Mouse (Mus musculus): Measurements from ENCODE around the gene Golm1.
"Not testable (repeated sequence)": the region's sequence is repeated elsewhere in the genome, so short reads cannot be mapped to it uniquely, and the experiment has no call there.

Gene Golm1

DNA sequence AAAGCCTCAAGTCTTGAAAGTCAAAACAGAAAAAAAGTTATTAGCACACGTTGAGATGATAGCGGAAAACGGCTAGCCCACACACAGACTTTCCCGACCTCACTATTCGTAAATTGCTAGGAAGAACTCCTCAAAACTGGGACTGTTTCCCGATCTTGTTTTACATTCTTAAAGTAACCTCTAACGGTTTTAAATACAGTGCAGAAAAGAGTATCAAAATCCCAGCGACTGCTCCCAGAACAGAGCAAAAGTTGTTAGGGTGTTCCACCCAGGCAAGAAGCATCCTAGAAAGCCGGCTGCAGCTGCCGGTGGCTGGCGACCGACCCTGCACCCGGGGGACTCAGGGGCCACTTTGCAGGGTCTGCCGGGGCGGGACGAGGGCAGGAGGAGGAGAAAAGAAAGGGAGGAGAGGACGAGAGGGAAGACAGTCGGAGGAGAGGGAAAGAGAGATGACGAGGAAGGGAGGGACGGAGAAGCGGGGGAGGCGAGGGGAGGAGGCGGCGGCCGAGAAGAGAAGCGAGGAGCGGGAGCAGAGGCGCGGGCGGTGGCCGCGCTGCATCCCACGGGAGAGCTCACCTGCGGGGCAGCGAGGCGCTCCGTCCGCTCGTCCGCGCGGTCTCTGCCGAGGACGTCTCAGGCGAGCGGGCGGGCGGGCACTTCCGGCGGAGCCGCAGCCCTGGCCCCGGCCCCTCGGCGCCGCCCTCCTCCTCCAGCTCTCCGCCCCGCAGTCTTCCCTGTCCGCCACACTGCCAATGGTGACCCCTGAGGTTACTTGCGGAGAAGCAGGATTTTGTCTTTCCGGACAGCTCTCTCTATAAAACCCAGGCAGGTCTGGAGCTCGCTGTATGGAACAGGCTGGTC lies at the start of gene Golm1:
Golm1 (minus strand) TSS at position 661 of the 861 bp plus-strand sequence.
- peak; percentile 63 to 81 for DNase-seq

DNA sequence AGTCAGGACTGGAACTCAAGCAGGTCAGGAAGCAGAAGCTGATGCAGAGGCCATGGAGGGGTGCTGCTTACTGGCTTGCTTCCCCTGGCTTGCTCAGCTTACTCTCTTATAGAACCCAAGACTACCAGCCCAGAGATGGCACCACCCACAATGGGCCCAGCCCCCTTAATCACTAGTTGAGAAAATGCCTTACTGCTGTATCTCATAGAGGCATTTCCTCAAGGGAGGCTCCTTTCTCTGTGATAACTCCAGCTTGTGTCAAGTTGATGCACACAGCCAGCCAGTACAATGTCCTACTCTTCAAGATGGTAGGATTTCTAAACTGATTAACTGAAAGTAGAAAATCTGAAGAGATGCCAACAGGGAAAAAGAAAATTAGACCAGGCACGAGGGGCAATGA lies 46.5 kb upstream of the Golm1 start:
- DNase-seq = not testable (repeated sequence)

- no peak for DNase-seq
Observed at GRCm38 (mm10) chr13:59719475-59719874, 43.9 kb upstream of the Golm1 start.

DNA sequence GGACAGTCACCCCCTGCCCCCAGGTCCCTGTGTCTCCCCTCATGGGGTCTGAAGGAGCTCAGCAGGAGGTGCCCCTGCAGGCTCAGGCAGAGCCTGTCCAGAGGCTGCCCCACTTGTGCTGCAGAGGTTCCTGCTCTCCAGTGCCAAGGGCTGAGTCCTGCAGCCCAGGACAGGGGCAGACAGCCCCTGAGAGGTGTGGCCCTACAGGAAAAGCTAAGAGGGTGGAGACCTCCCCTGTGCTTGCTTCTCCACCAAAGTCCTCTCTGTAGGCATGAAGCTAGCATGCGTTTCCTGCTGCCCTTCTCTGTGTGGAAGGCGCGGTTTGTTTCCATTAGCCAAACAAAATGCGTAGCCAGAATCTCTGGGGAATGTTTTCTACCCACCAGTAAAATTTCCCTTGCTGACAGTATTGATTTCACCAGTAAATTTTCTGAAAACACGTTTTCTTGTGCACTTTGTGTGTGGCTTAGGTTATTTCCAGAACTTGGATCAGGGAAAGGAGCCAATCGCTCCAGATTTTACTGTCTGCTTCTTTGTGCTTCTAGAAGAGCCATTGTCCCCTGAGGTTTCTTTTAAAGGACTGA lies 43.3 kb upstream of the Golm1 start:
- DNase-seq = peak; percentile 24 to 67

- DNase-seq = no peak
Observed at GRCm38 (mm10) chr13:59713710-59714109, 38.1 kb upstream of the Golm1 start.

GRCm38 (mm10) chr13:59711984-59712383 lies 36.4 kb upstream of the Golm1 start, which contains the start of gene Spata31d1b:
TSS of gene Spata31d1b (plus strand) at chr13:59712284.
- not testable (repeated sequence) for DNase-seq

- no peak for DNase-seq
Observed at GRCm38 (mm10) chr13:59710230-59710629, 34.6 kb upstream of the Golm1 start, which contains the start of gene Spata31d1a. TSS of gene Spata31d1a (minus strand) at chr13:59710330.

GRCm38 (mm10) chr13:59704562-59704961 lies 29.0 kb upstream of the Golm1 start:
- DNase-seq = peak; percentile 58 to 78

GRCm38 (mm10) chr13:59703514-59703913 lies 27.9 kb upstream of the Golm1 start:
- DNase-seq = no peak

DNA sequence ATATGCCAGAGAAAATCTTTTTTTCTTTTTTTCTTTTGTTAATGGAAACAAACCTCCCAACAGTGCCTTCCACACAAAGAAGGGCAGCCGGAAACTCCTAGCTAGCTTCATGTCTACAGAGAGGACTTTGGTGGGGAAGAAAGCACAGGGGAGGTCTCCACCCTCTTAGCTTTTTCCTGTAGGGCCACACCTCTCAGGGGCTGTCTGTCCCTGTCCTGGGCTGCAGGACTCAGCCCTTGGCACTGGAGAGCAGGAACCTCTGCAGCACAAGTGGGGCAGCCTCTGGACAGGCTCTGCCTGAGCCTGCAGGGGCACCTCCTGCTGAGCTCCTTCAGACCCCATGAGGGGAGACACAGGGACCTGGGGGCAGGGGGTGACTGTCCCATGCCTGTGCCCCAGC lies 24.5 kb upstream of the Golm1 start:
- DNase-seq = not testable (repeated sequence)

- DNase-seq = no peak
Observed at GRCm38 (mm10) chr13:59699131-59699530, 23.5 kb upstream of the Golm1 start.

DNA sequence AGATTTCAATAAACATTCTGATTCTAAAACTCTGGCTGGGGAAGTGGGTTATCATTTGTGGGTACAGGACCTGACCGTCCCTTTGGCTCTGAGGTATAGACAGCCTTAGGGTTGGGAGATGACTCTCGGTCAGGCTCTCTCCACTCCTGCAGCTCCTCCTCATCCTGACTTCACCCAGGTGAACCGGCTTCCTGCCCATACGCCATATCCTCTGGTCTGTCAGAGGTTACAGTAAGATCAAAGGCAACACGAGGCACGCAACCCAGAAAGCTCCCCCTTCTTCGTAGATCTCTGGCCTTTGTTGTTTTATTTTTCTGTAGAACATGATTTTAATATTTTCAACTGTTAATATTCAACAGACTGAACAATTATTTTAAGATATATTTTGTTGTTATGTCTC lies 20.2 kb upstream of the Golm1 start:
- DNase-seq = no peak

DNA sequence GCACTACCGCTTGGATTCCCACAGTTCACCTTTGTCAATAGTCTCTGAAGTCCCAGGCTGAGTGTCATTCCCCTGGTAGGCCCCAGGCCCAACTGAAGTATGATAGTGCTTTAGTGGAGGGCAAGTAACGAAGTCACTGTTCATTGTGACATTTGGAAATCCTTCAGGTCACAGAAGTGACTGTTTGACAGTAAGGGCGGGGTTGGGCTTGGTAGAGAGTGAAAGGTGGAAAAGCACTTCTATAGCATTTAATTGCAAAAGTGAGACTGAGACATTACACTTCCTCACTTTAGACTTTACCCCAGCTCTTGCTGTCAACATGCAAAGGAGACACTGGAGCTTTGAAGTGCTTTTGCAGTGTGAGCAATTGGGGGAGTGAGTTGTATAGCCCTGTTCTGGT lies 18.4 kb upstream of the Golm1 start, which contains the start of gene 4921517D22Rik:
4921517D22Rik (minus strand) TSS at position 101 of the 400 bp plus-strand sequence.
- DNase-seq = no peak

GRCm38 (mm10) chr13:59691478-59691877 lies 15.9 kb upstream of the Golm1 start:
- no peak for DNase-seq

GRCm38 (mm10) chr13:59690576-59690975 lies 15.0 kb upstream of the Golm1 start:
- no peak for DNase-seq

DNA sequence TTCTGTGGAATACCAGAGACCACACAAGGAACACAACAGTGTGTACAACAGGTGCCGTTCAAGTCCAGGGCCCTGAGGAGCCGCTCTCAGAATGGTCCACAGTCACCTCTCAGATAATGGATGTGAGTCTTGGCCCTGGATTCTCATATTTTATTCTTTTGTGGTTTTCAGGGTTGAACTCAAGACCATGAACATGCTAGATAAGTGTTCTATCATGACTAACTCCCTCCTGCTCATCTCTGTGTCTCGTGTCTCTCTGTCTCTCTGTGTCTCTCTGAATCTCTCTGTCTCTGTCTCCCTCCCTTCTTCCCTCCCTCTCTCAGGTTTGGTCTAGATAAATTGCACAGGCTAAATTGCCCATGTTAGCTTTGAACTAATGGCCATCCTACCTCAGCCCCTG lies 14.2 kb upstream of the Golm1 start:
- DNase-seq = no peak

DNA sequence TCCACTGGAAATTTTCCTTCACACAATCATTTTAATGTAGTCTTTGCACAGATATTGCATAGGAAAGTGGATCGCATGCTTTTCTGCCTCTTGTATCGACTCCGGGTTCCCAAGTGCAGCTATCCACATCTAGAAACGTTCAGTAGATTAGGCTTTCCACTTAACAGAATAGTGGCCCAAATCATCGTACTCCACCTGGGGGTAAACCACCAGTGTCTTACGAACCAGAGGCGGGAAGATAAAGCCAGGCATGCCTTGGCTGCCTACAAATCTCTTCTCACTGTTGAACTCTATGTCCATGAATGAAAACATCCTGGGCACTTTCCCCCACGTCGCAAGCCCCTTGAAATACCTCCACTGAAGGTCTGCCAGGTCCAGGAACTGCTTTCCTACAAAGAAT lies 13.7 kb upstream of the Golm1 start:
- DNase-seq = no peak

- DNase-seq = peak in 1 of 2 experiments; percentile 19
Observed at GRCm38 (mm10) chr13:59688338-59688770, 12.7 kb upstream of the Golm1 start.

- no peak for DNase-seq
Observed at GRCm38 (mm10) chr13:59685236-59685635, 9.6 kb upstream of the Golm1 start.

DNA sequence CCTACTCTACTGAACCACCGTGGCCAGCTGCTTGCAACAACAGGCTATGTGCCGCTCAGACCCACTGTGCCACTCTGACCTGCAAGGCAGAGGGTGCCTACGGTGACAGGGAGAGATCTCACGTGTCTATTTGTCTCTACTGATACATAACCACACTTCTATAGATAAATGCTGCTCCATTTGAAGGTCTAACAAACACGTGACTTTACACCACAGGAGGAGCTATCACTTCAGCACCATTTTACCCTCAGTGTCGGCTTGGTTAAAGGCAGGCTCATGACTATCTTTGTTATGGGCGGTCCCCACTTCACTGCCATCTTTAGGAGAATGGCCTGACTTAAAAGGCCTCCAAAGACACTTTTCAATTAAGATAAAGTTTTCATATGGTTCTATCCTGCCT lies 7.0 kb upstream of the Golm1 start:
- no peak for DNase-seq

- no peak for DNase-seq
Observed at GRCm38 (mm10) chr13:59679908-59680307, 4.3 kb upstream of the Golm1 start.

DNA sequence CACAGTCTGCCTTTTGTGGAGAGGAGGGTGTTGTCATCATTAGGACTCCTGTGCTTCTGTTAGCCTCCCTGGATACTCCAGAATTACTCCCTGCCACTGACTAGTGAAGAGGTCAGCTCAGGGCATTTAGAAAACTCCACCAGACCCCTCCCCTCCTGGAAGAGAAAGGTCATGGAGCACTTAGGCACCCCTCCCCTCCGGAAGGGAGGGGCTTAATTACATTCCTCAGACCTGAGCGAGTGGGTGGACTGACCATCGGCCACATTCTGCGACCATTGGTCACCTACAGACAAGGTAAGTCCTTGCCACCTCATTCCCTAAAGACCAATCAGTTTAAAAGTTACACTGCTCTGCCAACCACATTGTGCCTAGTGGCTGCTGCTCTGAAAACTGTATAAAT lies 3.7 kb upstream of the Golm1 start:
- no peak for DNase-seq

DNA sequence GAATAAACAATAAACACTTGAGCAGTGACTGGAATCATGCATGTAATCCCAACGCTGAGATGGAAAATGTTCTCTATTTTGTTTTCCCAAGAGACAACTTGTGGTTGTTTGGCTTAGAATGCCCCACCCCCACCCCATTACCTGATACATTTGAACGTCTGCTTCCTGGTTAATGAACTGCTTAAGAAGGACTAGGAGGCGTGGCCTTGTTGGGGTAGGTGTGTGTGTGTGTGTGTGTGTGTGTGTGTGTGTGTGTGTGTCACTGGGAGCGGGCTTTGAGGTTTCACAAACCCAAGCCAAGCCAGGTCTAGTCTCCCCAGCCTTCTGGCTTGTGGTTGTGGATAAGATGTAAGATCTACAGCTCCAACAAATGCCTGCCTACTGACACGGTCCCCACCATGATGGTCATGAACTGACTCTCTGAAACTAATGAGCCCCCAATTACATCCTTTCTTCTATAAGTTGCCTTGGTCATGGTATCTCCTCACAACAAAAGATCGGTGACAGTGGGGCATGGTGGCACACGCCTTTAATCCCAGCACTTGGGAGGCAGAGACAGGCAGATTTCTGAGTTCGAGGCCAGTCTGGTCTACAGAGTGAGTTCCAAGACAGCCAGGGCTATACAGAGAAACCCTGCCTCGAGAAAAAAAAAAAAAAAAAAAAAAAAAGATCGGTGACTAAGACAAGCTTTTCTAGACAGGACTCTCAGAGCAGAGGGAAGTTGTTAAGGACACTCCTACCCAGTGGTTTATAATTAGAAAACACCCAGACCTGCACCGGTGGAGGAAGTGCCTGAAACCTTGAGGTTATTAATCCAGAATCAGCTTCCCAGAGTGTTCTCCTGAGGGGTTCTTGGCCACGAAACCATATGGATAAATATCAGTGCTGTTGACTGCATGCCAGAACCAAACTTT lies 962 bp upstream of the Golm1 start:
- peak in 1 of 2 experiments; percentile 55 for DNase-seq

All from kidney, postnatal 25 days (tissue).